Mouse (Mus musculus) urinary bladder, adult 2 months (tissue): ENCODE data around the gene Unk. TPM values are rescaled to one million over a fixed set of nuclear protein-coding genes. Genes with fewer than 3 reads are reported as not detected.

Source experiments
- DNase-seq: peaks from one replicate; pipeline ENCODE4 v3.0.0; 2022; ENCODE audit warnings: low spot score
- polyA plus RNA-seq: library from polyadenylated mRNA; depleted of rRNA; stranded (reverse); fragments of >200 nt; gene quantifications from 2 replicates; pipeline ENCODE4 v1.2.3, GENCODE M21; 2012

Gene Unk
- polyA plus RNA-seq, 1 experiment = 23.3 TPM

DNA sequence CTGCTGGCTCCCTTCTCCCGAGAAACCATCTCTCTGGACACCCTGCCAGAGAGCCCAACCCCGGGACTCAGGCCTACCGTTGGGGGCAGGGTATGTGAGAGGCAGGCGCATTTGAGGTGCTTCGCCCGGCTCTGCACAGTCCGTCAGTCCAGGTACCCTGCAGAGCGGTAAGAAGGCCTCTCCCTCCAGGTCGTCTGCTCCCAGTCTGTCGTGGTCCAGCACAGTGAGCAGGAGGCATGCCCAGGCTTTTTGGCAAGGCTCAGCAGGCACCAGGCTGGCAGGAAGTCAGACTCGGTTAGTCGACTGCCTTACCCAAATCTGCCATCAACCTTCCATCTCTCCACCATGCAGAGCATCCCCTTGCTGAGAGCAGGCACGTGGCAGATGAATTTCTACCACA, 33.4 kb downstream of the Unk start:
- no peak for DNase-seq

DNA sequence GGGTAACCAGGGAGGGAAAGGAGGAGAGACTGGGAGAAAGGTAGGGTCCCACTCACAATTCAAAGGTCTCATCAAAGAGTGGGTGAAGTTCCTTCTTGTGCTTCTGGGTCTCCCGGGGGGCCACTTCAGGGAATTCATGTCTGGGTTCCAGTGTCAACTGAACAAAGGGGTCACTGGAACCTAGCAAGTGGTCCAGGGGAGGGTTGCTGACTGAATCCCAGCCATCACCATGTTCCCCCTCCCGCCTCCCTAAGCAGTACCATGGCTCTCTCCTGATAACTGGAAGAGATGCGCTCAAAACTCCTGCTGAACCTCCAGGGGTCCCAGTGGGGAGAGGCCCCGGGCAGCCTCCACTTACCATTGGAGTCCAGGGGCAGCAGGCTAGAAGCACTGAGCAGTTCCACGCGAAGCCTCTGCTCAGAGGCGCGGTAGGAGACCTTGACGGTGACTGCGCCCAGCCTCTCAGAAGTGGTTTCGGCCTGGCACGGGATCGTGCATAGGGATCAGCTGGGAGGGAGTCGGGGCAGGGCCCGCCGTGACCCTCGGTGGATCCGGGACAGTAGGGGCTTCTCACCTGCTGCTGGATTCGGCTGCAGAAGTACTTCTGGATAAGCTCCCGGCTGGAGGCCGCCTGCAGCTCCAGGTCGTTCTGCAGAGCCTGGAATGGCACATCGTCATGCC, 34.2 kb downstream of the Unk start:
- DNase-seq = no peak

DNA sequence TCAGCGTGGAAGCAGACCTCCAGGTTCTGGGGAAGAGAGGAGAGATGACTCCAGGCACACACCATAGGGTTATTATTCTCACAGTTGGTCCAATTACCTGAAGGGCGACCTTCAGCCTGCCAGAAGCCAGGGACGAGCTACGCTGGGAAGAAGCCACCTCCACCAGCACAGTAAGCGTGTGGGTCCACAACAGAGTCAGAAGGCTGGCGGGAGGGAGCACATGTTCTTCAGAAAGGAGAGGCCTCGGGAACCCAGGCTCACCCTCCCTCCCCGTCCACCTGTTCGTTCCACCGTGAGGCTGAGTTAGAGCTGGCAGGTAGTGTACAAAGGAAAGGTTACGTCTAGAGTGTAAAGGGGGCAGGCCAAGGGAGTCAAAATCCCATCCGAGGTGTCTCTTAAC, 35.2 kb downstream of the Unk start:
- no peak for DNase-seq

DNA sequence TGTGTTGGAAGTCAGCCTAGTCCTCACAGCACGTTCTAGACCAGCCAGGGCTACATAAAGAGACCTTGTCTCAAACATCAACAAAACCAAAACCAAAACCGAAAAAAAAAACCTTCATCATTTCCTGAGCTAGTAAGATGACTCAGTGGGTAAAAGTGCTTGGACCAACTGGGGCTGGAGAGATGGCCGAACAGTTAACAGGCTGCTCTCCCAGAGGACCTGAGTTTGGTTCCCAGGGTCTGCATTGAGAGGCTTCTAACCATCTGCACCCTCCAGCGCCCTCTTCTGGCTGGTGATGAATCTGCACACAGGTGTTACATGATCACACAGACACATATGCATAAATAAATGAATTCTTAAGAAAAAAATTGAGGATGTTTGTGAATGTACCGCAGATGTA, 41.4 kb downstream of the Unk start:
- no peak for DNase-seq

DNA sequence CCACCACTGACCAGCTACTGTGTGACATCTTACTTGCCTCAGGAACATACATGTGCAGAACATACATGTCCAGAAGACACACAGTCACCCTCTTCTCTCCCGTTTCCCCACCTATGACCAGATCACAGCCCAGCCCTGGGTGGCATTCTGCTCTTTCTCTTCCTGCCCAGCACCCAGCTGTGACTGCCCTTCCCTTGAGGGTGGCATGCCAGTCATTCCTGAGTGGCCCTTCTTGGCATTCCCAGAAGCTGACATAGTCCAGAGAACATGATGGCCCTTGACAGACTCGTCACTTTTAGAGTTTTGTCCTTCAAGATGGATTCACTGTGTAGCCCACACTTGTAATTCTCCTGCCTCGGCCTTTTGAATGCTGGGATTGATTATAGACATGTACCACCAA, 42.5 kb downstream of the Unk start:
- no peak for DNase-seq

DNA sequence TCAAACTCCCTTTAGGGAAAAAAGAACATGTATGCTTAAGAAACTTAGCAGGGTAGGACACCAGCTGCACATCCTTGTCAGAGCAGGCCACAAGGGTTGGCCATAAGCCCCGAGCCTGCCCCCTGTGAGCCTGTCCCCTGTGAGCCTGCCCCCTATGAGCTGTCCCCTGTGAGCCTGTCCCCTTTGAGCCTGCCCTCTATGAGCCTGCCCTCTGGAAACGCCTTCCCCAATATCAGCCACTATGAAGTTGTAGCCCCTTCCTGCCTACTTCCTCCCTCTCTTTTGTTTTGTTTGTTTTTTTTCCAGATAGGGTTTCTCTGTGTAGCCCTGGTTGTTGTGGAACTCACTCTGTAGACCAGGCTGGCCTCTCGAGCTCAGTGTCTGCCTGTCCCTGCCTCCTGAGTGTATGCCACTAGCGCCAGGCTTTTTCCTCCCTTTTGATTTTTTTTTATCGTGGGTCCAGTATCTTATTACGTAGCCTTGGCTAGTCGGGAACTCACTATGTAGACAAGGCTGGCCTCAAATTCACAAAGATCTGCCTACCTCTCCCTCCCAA, 44.4 kb downstream of the Unk start:
- no peak for DNase-seq

DNA sequence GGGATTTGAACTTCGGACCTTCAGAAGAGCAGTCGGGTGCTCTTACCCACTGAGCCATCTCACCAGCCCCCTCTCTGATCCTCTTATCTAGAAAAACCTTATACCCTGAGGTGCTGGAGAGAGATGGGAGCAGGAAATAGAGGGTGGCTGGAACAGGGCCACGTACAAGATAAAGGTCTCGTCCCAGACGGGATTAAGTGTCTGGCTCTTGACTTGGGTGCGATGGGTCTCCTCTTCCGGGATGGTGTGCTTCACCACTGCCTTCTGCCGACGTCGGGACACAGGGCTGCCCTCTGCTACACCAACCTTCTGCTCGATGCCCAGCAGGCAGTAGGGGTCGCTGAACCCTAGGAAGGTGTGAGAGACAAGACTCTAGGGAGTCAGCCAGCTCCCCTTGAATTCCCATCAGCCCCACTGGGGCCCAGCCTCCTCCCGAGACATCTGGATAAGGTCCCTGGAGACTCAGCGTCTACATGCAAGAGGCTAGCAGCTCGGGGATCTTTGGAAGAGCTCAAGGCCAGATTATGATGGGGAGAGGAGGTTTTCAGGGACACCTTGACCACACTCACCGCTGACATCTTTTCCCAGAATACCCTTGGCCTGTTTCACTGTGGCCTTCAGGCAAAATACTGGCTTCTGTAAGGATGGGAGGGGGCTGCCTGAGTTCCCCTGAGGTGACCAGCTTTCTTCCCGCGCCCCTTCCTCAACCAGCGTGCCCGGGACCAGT, 45.6 kb downstream of the Unk start:
- no peak for DNase-seq

DNA sequence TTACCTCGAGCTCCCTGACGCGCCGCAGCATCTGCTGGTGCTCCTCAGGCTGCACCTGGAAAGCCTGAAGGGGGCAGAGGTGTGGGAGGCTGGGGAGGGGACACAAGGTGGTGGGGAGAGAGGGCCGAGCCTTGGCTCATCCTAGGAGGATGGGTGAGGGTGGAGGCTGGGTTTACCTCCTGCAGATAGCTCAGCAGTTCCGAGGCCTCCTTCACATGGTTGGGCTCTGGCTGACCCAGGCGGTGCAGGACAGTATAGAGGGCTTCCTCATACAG, 46.1 kb downstream of the Unk start:
- no peak for DNase-seq

DNA sequence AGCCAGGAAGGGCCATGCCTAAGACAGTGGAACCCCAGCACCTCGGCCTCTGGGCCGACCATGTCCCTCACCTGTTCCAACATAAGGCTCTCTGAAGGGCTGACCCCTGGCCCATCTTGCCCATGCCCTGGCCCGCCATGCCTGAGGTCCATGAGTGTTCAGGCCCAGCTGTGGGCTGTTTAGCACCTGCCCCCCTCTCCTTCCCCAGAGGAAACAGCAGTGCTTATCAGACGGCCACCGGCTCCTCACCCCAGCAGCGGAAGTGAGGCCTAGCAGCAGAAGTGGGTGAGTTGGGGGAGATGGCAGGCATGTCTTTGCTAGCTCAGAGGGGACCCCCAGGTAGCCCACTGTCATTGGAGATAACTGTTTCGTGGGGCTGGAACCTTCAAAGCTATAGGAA, 46.7 kb downstream of the Unk start:
- no peak for DNase-seq

DNA sequence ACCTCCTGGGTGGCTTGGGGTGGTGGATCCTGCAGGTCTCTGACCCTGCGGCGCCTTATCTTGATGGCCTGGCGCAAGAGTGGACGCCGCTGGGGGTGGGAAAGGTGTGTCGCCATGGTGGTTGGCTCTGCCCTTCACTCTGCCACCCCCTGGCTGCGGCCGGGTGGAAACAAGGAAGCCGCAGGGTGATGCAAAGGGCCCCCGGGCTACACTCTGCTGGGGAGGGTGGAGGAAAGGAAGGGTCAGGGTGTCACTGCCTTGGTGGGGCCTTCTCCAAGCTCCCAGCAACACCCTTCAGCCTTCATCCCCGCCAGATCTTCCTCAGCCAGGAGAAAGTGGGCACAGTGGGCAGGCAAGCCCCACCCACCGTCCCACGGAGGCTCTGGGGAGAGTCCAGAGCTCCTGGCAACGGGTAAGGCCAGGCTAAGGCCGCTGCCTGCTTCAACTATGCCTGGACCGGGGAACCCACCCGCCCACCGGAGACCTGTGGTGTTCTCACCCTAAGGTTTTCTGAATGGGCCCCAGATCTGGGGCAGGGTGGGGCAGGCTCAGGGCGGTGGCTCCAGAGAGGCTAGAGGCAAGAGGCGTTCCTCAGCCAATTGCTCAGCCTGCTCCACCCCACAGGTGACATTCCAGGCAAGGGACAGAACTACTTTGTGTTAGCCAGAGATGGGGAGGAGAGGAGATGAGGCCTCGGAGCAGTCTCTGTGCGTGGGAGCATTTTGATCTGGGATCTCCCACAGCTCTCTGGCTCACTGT, 47.5 kb downstream of the Unk start, which contains the start of gene Unc13d:
Gene Unc13d (minus strand): TSS at position 516 of the 759 bp plus-strand sequence.
- no peak for DNase-seq

DNA sequence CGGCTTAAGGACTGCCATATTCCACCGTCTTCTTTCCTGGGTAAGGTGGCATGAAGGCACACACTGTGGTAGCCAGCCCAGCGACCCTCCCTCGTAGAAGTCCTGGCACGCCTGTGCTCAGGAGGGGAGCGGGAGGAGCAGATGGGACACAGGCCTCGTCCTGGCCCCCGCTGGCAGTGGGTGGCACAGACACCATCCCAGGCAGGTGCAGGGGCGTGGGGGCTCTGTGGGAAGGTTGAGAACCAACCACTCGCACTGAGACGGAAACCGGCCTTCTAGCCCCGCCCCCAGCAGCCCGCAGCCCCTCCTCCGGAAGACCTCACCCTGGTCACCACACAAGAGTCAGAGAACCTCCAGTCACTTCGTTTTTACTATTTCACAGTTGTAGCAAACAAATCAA, 48.1 kb downstream of the Unk start:
- DNase-seq = no peak

DNA sequence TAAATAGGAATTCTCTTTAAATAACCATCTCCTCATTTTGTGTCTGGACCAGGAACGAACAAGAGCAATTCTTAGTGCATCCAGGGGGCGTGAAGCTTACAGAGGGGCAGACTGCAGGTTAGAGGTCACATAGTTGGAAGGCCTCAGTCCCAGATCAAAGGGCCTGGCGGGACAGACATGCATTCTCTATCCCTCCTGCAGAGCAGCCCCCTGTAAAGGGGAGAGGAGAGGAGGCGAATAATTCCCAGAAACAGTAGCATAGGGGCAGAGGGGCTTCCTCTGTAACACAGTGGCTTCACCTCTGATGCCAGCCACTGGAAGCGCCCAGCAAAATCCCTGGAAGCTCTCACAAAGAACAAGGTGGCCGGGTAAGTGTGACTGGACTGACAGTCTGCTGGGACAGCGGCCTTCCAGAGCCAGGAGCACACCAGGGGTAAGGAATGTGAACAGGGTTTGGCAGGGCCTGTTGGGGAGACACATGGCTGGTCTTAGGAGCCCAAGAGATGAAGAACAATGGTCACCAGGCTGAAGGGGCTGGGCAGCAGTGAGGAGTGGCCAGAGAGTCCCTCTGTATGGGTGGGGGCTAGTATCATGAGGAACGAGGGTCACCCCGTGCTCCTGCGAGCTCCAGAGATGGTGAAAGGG, 48.7 kb downstream of the Unk start:
- no peak for DNase-seq

DNA sequence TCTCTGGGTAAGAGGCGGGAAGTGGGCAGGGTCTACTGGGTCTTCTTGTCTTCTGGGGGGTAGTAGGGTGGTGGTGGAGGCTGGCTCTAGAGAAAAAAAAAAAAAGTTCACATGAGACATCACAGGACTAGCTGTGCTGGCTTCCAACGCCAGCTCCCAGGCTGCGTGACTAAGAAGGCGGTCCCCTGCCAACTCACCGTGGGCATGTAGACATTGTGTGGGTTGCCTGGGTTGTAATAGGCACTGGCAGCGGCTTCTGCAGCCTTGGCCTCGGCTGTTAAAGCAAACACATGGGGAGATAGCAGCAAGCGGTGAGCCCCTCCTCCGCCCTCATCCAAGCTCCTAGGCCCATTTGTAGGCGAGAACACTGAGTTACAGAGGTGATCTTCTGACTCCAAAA, 49.4 kb downstream of the Unk start:
- no peak for DNase-seq

DNA sequence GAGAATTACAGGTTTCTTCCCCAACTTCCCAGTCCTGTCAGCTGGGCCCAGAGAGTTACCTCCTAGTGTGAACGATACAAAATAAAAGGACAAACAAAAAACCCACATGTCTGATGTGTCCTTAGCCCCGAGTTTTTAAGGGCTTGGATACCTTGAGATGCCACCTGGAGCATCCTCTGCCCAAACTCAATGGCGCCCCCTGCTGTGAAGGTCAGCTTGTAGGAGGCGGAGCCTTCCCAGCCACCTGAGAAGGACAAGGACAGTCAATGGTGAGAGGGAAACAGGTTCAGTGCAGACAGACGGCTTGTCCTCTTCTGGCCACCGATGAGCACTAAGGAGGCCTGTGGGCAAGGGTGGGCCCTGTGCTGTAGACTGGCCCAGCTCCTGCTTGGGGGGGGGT, 51.0 kb downstream of the Unk start:
- no peak for DNase-seq

DNA sequence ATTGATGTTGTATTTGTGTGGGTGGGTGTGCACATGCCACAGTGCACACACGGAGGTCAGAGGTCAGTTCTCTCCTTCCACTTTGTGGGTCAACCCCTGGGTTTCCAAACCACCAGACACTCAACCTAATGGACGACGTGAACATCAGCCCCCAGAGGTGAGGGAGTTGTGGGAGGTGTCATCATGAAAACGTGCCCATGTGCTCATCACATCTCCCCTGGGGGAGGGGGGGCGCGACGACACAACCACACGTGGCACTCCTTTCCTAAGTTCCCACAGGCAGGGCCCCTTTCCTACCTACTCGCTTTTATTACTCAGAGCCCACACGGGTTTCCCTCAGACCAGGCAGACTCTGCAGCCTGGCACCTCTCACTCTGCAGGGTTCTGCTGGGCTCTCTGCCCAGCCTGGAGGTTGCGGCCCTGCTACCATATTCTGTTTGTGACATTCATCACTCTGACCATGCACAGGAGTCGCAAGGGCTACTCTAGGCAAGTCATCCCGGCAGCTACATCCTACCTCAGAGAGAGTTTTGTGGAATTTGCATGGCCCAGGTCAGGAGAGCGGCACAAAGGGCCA, 53.1 kb downstream of the Unk start:
- no peak for DNase-seq

DNA sequence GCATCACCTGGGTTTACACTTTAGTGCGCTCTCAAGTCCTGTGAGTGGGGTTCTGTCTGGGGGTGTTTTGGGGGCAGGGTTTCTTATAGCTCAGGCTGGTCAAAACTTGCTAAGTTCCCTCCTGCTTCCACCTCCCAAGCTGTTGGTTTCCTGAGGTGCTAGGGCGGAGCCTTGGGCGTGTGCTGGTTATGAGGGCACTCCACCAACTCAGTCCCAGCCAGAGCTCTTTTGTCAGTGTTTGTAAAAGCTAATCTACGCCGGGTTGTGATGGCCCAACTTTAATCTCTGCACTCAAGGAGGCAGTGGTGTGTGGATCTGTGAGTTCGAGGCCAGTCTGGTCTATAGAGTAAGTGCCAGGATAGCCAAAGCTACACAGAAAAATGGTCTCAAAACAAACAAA, 54.0 kb downstream of the Unk start:
- DNase-seq = no peak

DNA sequence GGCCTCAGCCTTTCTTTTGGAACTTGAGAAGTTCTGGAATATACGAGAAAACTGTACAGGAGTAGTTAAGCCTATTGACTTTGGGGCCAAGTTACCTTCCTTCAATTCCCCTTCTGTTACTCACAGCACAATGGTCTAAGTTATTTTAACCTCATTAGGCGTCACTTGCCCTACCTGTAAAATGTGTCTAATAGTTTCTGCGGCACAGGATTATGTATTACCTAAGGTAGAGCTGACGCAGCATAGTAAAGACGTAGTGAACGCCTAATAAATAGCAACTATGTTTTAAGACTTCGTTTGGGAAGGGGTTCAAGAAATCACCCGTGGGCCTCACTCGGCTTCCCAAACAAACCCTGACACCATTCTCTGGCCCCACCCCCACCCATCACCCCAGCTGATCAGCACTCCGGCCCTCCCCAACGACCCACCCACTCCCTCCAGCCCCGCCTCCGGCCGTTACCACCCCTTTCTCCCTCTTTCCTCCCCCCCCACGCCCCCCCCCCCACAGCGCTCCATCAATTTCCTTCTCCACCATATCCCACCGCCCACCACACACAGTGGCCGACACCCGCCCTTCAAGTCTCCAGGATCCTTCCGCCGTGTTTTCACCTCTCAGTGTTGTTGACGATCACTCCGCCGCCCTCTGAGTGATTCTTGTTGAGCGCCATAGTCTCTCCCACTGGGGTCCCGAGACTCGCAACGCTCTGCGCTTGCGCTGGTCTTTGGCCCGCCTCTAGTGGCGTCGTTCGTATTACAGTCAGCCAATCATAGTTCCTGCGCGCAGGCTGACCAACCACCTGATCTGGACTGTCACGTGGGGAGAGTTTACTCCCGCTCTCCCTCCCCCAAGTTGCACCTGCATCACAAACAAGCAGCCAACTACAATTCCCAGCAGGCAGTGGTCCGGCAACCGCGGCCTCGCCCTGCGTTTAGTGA, 56.4 kb downstream of the Unk start, which contains the start of gene Wbp2:
Gene Wbp2 (minus strand): TSS at position 738 of the 936 bp plus-strand sequence.
- peak; percentile 82 for DNase-seq

DNA sequence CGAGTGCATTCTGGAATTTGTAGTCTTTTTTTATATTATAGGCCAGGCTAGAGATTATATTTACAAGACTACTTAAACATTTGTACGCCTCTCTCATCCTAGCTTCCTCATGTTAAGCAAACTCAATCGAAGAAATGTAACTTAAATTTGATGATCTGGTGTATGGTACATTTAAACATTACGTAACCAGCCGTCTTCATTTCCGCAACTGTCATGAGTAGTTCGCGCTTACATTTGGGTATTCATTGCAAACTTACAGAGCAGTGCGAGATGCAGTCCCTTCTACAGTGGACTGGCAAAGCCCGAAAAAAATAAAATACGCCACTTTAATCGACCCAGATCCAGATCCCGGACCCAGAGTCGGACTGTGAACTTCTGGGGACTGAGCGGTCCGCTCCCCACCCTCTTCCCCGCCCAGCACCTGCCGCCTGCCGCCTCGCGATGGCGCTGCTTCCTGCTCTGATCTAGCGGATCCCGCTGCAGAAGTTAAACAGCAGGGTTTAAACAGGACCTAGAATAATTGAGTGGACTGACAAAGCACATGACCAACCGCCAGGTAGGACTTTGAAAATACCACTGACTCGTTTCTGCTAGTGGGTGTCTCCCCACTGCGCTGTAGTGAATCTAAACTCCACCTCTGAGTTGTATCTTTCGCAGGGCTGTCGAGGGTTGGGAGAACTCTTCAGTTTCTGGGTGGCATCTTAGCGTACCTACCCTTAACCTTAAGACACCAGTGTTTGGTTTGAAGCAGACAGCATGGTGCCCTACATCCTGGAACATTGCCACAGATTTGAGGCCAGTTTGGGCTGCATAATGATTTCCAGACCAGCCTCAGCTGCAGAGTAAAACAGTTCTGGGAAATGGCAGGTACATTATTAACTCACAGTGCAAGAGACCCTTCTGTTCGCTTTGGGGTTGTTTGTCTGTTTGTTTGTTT, 57.3 kb downstream of the Unk start:
- DNase-seq = peak; percentile 74

DNA sequence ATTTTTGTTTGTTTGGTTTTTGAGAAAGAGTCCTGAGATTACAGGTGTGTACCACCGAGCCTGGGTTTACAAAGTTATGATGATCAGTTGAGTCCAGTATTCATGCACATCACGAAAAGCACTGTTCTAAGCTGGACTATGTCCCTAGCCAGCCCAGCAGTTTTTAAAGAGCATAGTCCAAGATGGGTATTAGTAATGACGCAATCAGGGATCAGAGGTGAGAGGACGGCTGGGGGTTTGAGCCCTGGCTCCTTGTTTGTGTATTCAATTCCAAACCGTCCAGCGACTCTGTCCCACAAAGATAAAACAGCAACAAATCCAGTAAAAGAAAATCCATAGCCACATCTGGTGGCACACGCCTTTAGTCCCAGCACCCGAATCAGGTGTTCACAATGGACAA, 58.1 kb downstream of the Unk start:
- DNase-seq = no peak
